Comparison of ENCODE assay signal across 8 mouse cellular contexts in the genomic region with DNA sequence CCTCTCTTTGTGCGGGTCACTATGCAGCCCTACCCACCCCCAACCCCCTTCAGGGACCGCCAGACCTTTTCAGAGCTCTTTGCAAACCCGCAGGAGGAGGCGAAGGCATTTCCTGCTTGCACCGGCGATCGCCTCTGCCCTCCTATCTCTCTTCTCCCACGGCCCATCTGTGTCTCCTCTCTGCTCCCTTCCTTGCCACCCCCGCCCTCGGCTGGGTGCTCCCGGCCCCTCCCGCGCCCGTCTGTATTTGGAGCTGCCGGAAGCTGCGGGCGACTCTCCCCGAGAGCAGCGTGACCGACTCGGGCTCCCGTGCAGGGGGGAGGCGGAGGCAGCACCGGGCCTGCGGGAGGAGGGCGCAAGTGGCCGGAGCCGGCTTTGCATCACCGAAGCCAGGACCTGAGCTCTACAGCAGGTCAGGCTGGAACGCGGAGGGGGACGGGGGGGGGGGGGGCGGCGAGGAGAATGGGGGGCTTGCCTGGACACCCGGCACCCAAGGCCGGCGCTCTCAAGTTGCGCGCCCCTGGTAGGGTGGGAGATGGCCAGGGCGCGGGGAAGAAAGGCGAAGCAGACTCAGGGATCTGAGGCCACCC. TPM values are rescaled to one million over a fixed set of nuclear protein-coding genes. Genes with fewer than 3 reads are reported as not detected.
DNase-seq lines count a peak whose midpoint lies in the region; ATAC-seq and TF ChIP-seq lines count a peak whose summit lies in the region.

A gene (plus strand): TSS at position 49 of the 590 bp plus-strand sequence.

- H3K4me2 ChIP-seq in forebrain, embryonic 15.5 days (replicated peaks) = peak within 1 kb of the TSS; percentile 95
- peak within 1 kb of the TSS; percentile 72 for H3K4me2 ChIP-seq in liver, postnatal 0 days (ENCODE audit: low read depth, low read length)
- H3K4me2 ChIP-seq in neural tube, embryonic 14.5 days (ENCODE audit: low read depth, low read length) = peak within 1 kb of the TSS; percentile 91

- intact Hi-C loops in heart, postnatal 10 days (cut with DNase I) = loop anchor here (5.0 kb wide), 1 partner anchor 70 kb away; no protein-coding TSS in a partner anchor

- H3K36me3 ChIP-seq in forebrain, embryonic 15.5 days = no peaks in the 10 kb centered on the region
- H3K36me3 ChIP-seq in liver, postnatal 0 days (replicated peaks; ENCODE audit: insufficient read depth, low read length) = no peaks in the 10 kb centered on the region
- H3K36me3 ChIP-seq in neural tube, embryonic 14.5 days (ENCODE audit: control insufficient read depth, insufficient read depth, low read length) = no peaks in the 10 kb centered on the region

- TF ChIP-seq CTCF in liver, postnatal 0 days (IDR thresholded peaks at IDR 0.05; ENCODE audit: low read depth) = no peak

- WGBS in forebrain, embryonic 15.5 days = under 1% methylated on average over 40 of the region's 42 CpGs
- 2% methylated on average over 34 of the region's 42 CpGs for WGBS in liver, postnatal 0 days (ENCODE audit: insufficient replicate concordance)
- under 1% methylated on average over 37 of the region's 42 CpGs for WGBS in neural tube, embryonic 14.5 days

- H3K27ac ChIP-seq in forebrain, embryonic 15.5 days (replicated peaks) = no peak within 1 kb of the TSS
- H3K27ac ChIP-seq in liver, postnatal 0 days (ENCODE audit: low read depth) = no peak within 1 kb of the TSS
- no peak within 1 kb of the TSS for H3K27ac ChIP-seq in neural tube, embryonic 14.5 days (ENCODE audit: low read depth, low read length)

- H3K4me1 ChIP-seq in forebrain, embryonic 15.5 days = peaks cover 10% of the 10 kb centered on the region
- peaks cover 8% of the 10 kb centered on the region; the same call in 1 of the 2 replicates for H3K4me1 ChIP-seq in liver, postnatal 0 days (ENCODE audit: insufficient read depth)
- 0 out of 2 replicates have a peak, but pooled peaks cover 6% of the 10 kb centered on the region for H3K4me1 ChIP-seq in neural tube, embryonic 14.5 days (ENCODE audit: control insufficient read depth, insufficient read depth, low read length)

- ATAC-seq in CD4-positive, CD25-positive, alpha-beta regulatory T cell, adult 4 months = peak; percentile 80
- peak; percentile 93 for ATAC-seq in cerebellum, adult (ENCODE audit: insufficient number of reproducible peaks, low FRiP score, low TSS enrichment)
- ATAC-seq in forebrain, embryonic 15.5 days (replicated peaks) = peak; percentile 80; the same call in 1 of the 2 replicates
- ATAC-seq in liver, postnatal 0 days = peak; percentile 47; the same call in 1 of the 2 replicates
- peak; percentile 70 for ATAC-seq in neural tube, embryonic 14.5 days (ENCODE audit: low read depth)

- H3K9me3 ChIP-seq in forebrain, embryonic 15.5 days = no peaks in the 10 kb centered on the region
- no peaks in the 10 kb centered on the region for H3K9me3 ChIP-seq in liver, postnatal 0 days (ENCODE audit: low read length)
- no peaks in the 10 kb centered on the region for H3K9me3 ChIP-seq in neural tube, embryonic 14.5 days (ENCODE audit: control insufficient read depth, low read length)

- DNase-seq in heart, postnatal 10 days = peak; percentile 80 to 87
- peak; percentile 87 to 91 for DNase-seq in layer of hippocampus, adult 18-20 months (ENCODE audit: low spot score in 2 of 2)
- peak; percentile 49 for DNase-seq in liver, postnatal 0 days
- DNase-seq in telencephalon, adult 2 months (ENCODE audit: low read depth, low spot score) = peak; percentile 84

- no peaks in the 10 kb centered on the region for H3K27me3 ChIP-seq in forebrain, embryonic 15.5 days
- H3K27me3 ChIP-seq in liver, postnatal 0 days (ENCODE audit: insufficient read depth, low read length) = peaks cover 17% of the 10 kb centered on the region
- 0 out of 2 replicates have a peak, but pooled peaks cover 3% of the 10 kb centered on the region for H3K27me3 ChIP-seq in neural tube, embryonic 14.5 days (ENCODE audit: control insufficient read depth, insufficient read depth, low read length)

- no peak for TF ChIP-seq EP300 in liver, postnatal 0 days (IDR thresholded peaks at IDR 0.05; ENCODE audit: low read depth)

- H3K4me3 ChIP-seq in forebrain, embryonic 15.5 days = peak within 1 kb of the TSS; percentile 55
- H3K4me3 ChIP-seq in liver, postnatal 0 days (ENCODE audit: low read depth, low read length) = peak within 1 kb of the TSS; percentile 38
- peak within 1 kb of the TSS; percentile 48 for H3K4me3 ChIP-seq in neural tube, embryonic 14.5 days (ENCODE audit: low read depth, low read length)

- H3K9ac ChIP-seq in forebrain, embryonic 15.5 days (replicated peaks) = peak within 1 kb of the TSS; percentile 64
- H3K9ac ChIP-seq in liver, postnatal 0 days (replicated peaks) = no peak within 1 kb of the TSS
- peak within 1 kb of the TSS; percentile 46 for H3K9ac ChIP-seq in neural tube, embryonic 14.5 days (replicated peaks; ENCODE audit: low read depth, low read length)

RNA-seq across cellular contexts. Expression of the gene that starts here (rescaled TPM):
- polyA plus RNA-seq in CD4-positive, CD25-positive, alpha-beta regulatory T cell, adult 4 months (2017; shearing (Covaris generic)) = under 1 TPM; 0.30 to 0.32 TPM
- polyA plus RNA-seq in forebrain, embryonic 15.5 days (2015; fragmentation: Nextera tagmentation; extraction: Ambion mirVana) = 13.9 and 16.8 TPM in 2 replicates
- 100 to 1,000 TPM; 127 to 146 TPM for total RNA-seq in heart, postnatal 10 days (2021)
- total RNA-seq in layer of hippocampus, adult 18-20 months (2021) = 100 to 1,000 TPM; 222 to 231 TPM
- 0.47 and 0.94 TPM in 2 replicates for polyA plus RNA-seq in liver, postnatal 0 days (2015; fragmentation: Nextera tagmentation; extraction: Ambion mirVana)
- 5.7 TPM in 2 replicates for polyA plus RNA-seq in neural tube, embryonic 14.5 days (2014; fragmentation: Nextera tagmentation; extraction: Ambion mirVana)

Comparison
In these comparisons a context has a peak if more than half of its experiments do, and no peak if none do; other contexts are left out.
1. Peak in ATAC-seq in CD4-positive, CD25-positive, alpha-beta regulatory T cell, adult 4 months; RNA of the gene not detected or under 1 TPM.
2. Peak in DNase-seq, ATAC-seq, H3K4me3 ChIP-seq and H3K4me2 ChIP-seq in liver, postnatal 0 days; RNA of the gene not detected or under 1 TPM.